Mouse (Mus musculus): Measurements from ENCODE around the gene Rps6ka3.

Gene Rps6ka3

DNA sequence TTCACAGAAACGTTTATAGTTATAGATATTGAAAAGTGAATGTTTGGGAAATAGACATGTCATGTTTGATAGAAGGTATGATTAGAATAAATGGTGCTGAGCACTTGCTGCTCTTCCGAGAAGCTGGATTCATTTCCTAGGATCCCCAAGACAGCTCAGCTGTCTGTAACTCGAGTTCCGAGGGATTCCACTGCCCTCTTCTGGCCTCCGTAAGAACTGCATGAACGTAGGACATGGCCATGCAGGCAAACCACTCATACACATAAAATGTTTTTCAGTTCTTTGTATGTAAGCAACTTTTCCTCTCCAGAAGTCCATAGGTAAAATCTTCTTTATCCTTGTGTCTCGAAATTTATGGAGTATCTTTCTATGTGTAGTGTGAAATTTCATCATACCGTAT lies 111.2 kb downstream of the Rps6ka3 start:
- peak; percentile 63 to 74 for DNase-seq (ENCODE audit: low spot score in 2 of 2)

DNA sequence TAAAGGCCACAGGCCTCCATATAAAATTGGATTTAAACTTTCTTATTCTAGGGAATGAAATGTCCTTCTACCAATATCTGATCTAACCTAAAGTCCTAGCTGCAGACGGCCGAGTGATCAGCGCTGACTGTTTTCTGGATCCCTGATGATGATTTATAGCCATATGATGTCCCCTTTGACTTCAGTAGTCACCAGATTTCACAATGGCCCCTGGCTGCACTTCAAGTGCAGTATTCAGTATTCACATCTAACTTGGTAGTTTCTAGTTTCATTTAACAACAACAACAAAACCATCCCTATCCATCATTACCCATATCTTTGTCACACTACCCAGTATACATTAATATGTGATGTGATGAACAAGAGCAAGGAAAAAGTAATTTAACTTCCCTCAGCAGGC lies 154.4 kb downstream of the Rps6ka3 start:
- no peak for DNase-seq (ENCODE audit: low spot score in 2 of 2)

DNA sequence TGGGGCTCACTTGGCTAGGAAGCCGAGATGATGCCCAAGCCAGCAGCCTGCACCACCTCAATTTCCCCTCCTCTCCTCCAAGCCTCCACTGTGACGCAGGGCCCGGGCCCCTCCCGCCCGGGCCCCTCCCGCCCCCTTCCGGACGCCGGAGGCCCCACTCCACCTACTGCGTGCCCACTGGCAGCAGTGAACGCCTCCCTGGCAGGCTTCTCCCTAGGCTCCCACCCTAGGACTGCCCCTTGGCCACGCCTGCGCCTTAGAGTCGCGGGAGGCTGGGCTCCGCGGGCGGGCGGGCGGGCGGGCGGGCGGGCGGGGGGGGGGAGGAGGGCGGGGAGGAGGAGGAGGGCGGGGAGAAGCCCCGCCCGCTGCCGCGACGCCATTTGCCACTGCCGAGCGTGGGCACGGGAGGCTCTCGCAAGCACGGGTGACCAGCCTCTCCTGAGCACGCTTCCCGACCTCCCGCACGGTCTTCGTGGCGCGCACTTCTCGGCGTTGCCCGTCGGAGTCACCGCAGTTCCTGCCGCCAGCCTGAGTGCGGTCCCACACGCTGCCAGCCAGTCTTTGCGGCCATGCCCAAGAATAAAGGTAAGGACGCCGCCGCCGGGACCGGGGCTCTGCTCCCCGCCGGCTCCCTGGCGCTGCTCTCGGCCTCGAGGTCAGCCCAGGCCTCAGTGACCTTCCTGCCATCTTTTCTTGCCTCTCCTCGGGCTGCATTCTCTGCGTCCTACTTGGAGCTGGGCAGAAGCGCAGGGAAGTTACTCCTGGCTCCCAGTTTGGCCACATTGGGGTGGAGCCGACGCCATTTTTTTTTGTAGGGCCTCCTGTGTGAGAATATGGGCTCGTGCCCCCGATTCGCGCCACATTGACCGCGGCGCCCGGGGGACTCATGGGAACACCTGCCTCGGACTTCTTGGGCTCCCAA lies 162.0 kb downstream of the Rps6ka3 start, which contains the start of gene Eif1ax:
Gene Eif1ax, plus strand, starts transcription at position 348 of the 922 bp plus-strand sequence.
- peak; percentile 47 to 48 for DNase-seq (ENCODE audit: low spot score in 2 of 2)

DNA sequence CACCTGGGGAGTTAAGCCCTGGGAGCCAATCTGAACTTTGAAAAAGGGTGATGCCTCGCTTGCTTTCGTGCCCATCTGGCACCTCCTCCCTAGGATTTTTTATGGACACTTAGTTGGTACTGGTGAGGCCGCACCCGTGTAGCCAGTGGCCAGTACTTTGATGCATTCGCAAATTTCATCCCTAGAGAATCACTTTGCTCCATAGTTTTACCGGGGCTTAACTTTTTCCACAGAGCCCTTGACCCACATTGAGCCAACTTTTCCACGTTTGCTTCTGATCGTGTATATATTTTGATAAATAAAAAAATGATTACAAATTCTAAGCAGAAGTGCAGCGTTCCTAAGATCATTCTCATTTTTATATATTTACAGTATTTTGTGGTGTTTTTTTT lies 162.6 kb downstream of the Rps6ka3 start:
- no peak for DNase-seq (ENCODE audit: low spot score in 2 of 2)

DNA sequence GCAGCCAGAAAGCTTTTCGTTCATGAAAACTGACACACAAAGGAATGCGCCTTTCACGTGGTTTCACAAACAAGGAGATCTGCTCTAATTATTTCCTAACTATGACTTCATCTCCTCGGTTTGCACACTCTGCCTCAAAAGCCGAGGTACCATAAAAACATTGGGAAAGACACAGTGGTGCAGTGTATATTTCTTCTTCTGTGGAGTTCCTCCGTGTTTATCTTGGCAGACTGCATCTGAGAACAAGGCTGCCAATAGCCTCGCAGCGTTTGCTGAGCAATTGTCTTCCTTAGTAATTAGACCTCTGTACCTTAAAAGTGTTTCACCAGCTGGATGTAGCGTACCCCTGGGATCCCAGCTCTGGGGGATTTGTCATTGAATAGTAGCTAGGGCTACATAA lies 177.0 kb downstream of the Rps6ka3 start:
- DNase-seq (ENCODE audit: low spot score in 2 of 2): no peak

DNA sequence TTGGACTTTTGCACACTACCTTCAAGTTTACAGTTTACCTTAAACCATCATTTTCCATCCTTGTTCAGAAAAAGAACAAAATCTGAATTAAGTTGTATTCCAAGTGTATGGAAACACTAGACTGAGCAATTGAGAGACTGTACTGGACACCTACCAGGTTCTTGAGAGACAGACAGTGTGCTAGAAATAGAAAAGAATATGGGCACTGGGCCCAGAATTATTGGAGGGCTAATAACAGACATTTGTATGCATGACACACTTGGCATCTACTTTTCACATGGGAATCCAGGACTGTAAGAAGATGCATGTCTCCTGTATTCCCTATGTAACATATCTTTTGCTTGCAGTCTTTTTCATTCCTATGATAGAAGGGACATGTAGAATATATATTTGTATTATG lies 178.8 kb downstream of the Rps6ka3 start:
- DNase-seq (ENCODE audit: low spot score in 2 of 2): no peak

DNA sequence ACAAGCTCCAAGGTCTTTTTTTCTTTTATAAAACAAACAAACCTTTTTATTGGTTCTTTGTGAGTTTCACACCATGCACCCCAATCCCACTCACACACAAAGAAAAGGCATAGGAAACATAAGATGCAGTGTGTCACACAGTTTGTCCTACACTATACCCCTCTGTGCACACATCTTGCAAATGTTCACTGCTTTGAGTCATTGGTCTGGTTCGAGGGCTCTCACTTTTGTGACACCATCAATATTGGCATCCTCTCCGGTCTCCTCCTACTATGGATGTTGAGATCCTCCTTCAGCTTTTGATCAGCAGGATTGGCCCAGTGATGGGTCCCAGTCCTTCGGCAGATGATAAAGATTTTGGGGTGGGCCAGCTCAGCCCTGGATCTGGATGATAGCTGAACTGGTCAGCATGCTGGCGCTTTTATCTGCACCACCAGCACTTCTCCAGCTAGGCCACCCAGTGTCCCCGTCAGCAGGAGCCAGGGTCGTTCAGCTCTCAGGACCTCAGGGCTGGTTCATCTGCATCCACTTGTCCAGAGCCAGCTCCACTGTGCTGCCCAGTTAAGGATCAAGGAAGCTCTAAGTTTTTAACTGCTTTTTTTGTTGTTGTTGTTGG lies 180.3 kb downstream of the Rps6ka3 start:
- no peak for DNase-seq (ENCODE audit: low spot score in 2 of 2)

DNA sequence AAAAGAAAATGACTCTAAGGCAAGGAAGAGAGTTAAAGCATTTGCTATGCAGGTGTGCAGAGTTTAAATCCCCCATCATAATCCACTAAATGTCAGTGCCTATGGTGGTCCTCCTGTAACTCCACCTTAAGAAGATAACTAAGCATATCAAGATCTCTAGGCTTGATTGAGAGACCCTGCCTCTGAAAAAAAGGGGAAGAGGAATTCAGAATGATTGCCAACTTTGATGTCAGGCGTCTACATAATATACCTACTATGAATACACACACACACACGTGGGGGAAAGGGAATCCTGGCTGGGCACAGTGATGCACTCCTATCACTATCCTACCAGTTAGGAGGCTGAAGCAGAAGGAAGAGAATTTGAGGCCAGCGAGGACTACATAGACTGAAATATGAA lies 181.1 kb downstream of the Rps6ka3 start:
- DNase-seq (ENCODE audit: low spot score in 2 of 2): no peak

DNA sequence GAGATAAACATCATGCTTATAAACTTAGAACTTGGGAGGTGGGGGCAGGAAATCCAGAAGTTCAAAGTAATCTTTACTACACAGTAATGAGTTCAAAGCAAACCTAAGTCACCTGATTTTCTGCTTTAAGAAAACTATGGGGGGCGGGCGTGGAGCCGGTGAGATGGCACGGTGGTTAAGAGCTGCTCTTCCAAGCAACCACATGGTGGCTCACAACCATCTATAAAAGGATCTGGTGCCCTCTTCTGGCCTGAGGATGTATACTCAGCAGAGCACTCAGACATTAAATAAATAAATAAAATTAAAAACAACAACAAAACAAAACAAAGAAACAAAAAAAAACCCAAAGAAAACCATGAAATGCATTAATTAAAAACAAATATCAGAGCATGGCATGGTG lies 199.1 kb downstream of the Rps6ka3 start:
- no peak for DNase-seq (ENCODE audit: low spot score in 2 of 2)

DNA sequence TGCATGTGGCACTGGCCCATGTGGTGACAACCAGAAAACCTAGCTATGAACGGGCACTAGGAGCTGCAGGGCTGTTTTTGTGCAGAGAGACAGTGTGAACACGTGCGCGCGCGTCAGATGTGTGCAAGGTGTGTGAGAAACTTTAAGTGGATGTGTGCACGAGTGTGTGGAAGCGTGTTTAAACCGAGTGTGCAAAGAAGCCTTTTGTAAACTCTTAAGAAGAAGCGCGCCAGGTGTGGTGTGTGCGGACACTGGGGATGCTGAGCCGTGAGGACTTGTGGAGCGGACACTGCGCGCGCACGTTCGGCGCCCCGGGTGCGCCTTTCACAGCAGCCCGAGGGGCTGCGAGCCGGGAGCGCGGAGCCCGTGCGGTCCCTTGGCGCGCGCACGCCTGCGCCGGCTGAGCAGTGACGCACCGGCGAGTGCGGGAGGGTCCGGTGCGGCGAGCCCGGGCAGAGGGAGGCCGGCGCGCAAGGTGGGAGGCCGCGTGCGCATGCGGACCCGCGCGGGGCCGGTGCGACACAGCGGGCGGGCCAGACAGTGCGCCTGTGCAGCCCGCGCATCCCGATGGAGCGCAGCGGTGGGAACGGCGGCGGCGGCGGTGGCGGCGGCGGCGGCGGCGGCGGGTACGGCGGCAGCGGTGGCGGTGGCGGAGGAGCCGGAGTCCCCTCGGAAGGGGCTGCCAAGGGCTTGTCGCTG lies 204.2 kb downstream of the Rps6ka3 start, which contains the start of gene Map7d2:
Gene Map7d2, plus strand, starts transcription at position 443 of the 699 bp plus-strand sequence.
- DNase-seq (ENCODE audit: low spot score in 2 of 2): peak; percentile 45 to 55

DNA sequence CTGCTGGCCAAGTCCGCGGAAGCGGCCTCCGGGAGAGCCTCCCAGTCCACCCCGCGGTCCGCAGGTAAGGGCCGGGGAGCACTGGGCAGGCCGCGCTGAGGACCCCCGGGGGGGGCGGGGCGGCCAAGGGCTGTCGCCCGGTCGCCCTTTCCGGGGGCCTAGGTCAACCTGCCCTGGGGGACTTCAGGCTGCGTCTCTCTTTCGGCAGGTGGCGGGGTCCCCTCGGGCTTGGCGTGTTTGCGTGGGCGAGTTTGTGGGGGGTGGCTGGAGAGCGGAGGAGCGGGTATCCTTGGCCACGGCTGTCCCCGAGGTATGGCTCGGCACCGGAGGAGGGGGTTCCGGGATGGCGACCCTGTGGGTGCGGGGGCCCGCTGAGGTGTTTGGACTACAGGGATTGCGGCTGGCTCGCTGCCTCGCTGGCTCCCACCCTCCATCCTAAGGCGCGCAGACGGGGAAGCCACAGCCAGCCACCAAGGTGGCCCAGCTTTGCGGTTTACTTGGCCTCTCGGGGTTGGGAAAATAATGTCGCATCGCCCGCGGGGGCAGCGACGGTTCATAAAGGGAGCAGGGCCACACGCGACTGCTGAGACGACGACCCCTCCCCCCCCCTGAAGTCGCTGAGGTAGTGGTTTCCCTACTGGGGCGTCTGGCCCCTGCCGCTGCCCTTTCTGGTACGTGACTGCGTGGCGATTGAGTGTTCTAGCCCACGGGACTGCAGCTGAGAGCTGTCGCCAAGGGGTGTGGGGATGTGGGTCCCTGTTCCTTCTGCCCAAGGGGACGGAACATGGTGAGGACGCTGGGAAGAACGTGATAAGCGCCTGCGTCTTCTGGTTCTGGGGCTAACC lies 204.9 kb downstream of the Rps6ka3 start:
- DNase-seq (ENCODE audit: low spot score in 2 of 2): peak; percentile 5 to 13
